Mouse (Mus musculus): ENCODE results near the gene Tbc1d9. TPM values are rescaled to one million over a fixed set of nuclear protein-coding genes. Genes with fewer than 3 reads are reported as not detected.

The Tbc1d9 gene
- polyA plus RNA-seq, 2 experiments: 1.3 to 5.2 TPM

DNA sequence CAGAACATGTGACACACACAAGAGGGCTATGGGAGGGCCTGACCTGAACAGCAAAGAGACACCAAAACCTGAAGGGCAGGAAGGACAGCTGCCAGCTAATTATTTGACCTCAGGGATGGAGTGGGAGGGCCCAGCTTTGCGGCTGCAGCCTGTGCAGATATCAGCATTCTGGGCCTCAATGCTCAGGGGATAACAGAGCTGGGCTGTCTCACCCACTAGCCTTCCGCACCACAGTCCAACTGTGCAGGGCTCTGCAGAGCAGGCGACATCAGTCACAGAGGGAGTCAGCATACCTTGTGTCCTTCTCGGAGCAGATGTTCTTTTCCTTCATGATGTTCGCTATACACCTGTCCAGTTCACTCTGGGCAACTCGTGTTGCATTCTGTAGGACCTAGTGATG lies 157.2 kb downstream of the Tbc1d9 start:
- DNase-seq (ENCODE audit: low spot score) (no peak), ATAC-seq (ENCODE audit: low FRiP score, low read depth) (no peak)
- Histone ChIP-seq H3K4me3 (replicated peaks; ENCODE audit: low read length) (no peak overlapping the region), H3K27ac (replicated peaks; ENCODE audit: low read depth, low read length) (no peak overlapping the region), H3K27me3 (ENCODE audit: control insufficient read depth, insufficient read depth, low read length) (no peaks in the 10 kb centered on the region), H3K9me3 (ENCODE audit: control insufficient read depth, low read length) (no peaks in the 10 kb centered on the region), H3K36me3 (ENCODE audit: control insufficient read depth, insufficient read depth, low read length) (peaks cover 39% of the 10 kb centered on the region), H3K9ac (ENCODE audit: low read depth, low read length, severe bottlenecking) (no peak overlapping the region), H3K4me1 (ENCODE audit: control insufficient read depth, insufficient read depth, low read length) (no peaks in the 10 kb centered on the region), H3K4me2 (replicated peaks; ENCODE audit: low read depth, low read length, severe bottlenecking) (no peak overlapping the region)
- WGBS: 87% methylated on average over 6 of the region's 6 CpGs
- no peak for TF ChIP-seq POLR2A (IDR thresholded peaks at IDR 0.05; ENCODE audit: borderline replicate concordance, extremely low read depth, insufficient read depth, insufficient read length)

Other genes starting within 250 kb of the Tbc1d9 start
- gene Gm10645, start 818 bp downstream of the Tbc1d9 start, polyA plus RNA-seq (2012; rRNA removed): 0.67 and 0.84 TPM in 2 replicates
- 1.2 and 1.9 TPM in 2 replicates for gene Gm10645, start 818 bp downstream of the Tbc1d9 start, polyA plus RNA-seq (2014; fragmentation: Nextera tagmentation; extraction: Ambion mirVana)
- gene Ucp1, start 125.0 kb downstream of the Tbc1d9 start, polyA plus RNA-seq (2012; rRNA removed): 0.05 and 0.08 TPM in 2 replicates
- not detected in 2 replicates for gene Ucp1, start 125.0 kb downstream of the Tbc1d9 start, polyA plus RNA-seq (2014; fragmentation: Nextera tagmentation; extraction: Ambion mirVana)
- 11.6 and 12.6 TPM in 2 replicates for gene Elmod2, start 167.1 kb downstream of the Tbc1d9 start, polyA plus RNA-seq (2012; rRNA removed)
- gene Elmod2, start 167.1 kb downstream of the Tbc1d9 start, polyA plus RNA-seq (2014; fragmentation: Nextera tagmentation; extraction: Ambion mirVana): 16.3 and 22.4 TPM in 2 replicates
- gene Mgat4d, start 183.1 kb downstream of the Tbc1d9 start, polyA plus RNA-seq (2012; rRNA removed): not detected in 2 replicates
- not detected in 2 replicates for gene Mgat4d, start 183.1 kb downstream of the Tbc1d9 start, polyA plus RNA-seq (2014; fragmentation: Nextera tagmentation; extraction: Ambion mirVana)
- gene Clgn, start 224.5 kb downstream of the Tbc1d9 start, polyA plus RNA-seq (2012; rRNA removed): 0.40 and 0.43 TPM in 2 replicates
- gene Clgn, start 224.5 kb downstream of the Tbc1d9 start, polyA plus RNA-seq (2014; fragmentation: Nextera tagmentation; extraction: Ambion mirVana): 0.33 and 0.87 TPM in 2 replicates